Mouse (Mus musculus): ENCODE results near the gene Klf7.

GRCm38 (mm10) chr1:64066320-64067254 is 55.5 kb downstream of the Klf7 start:
- TF ChIP-seq CTCF (IDR thresholded peaks at IDR 0.05) (no peak), EP300 (IDR thresholded peaks at IDR 0.05) (no peak)
